Mouse (Mus musculus) spleen, adult 2 months (tissue): Measurements from ENCODE around the gene Stk11ip. TPM values are rescaled to one million over a fixed set of nuclear protein-coding genes. Genes with fewer than 3 reads are reported as not detected.

Source experiments
- DNase-seq, 2 experiments: peaks; one replicate each; pipeline versions ENCODE4 v3.0.0 to v3.0.0-alpha.2; 2012 to 2021; ENCODE audit warnings: low spot score in 2 of 2, low read depth in 1 of 2
- H3K27ac ChIP-seq: fragments of 200-500 bp; 2 replicates; pipeline ENCODE4 v1.5.1; 2012; ENCODE audit warnings: low read length, inconsistent platforms; ENCODE audit not compliant: insufficient read depth
- H3K27me3 ChIP-seq: fragments of 200-500 bp; 2 replicates; pipeline ENCODE4 v1.6.1; 2012; ENCODE audit warnings: mild to moderate bottlenecking, moderate library complexity, low read length, inconsistent platforms; ENCODE audit not compliant: control insufficient read depth, insufficient read depth
- H3K36me3 ChIP-seq: fragments of 200-500 bp; 2 replicates; pipeline ENCODE4 v1.6.1; 2012; ENCODE audit warnings: mild to moderate bottlenecking, low read length, inconsistent platforms; ENCODE audit not compliant: control insufficient read depth, insufficient read depth
- H3K4me1 ChIP-seq: fragments of 200-500 bp; 2 replicates; pipeline ENCODE4 v1.6.1; 2011; ENCODE audit warnings: inconsistent platforms; ENCODE audit not compliant: control insufficient read depth, insufficient read depth, insufficient read length
- H3K4me3 ChIP-seq: fragments of 200-500 bp; 2 replicates; pipeline ENCODE4 v1.5.1; 2011; ENCODE audit warnings: mild to moderate bottlenecking, inconsistent platforms; ENCODE audit not compliant: insufficient read depth, insufficient read length; ENCODE audit errors: extremely low read depth
- CTCF ChIP-seq: fragments of 200-500 bp; IDR thresholded peaks from 2 replicates; pipeline ENCODE4 v1.5.1; 2011; ENCODE audit warnings: mild to moderate bottlenecking, inconsistent platforms; ENCODE audit not compliant: insufficient read depth, insufficient read length, insufficient replicate concordance; ENCODE audit errors: extremely low read depth
- POLR2A ChIP-seq: fragments of 200-500 bp; IDR thresholded peaks from 2 replicates; pipeline ENCODE4 v1.6.1; 2011; ENCODE audit warnings: low read depth, low read length, inconsistent platforms
- WGBS: fragments of 180-500 bp; shearing (Covaris S2); methylation state at CpG from one replicate; pipeline ENCODE4 v1.1.7; 2018; 5-methylcytosine and 5-hydroxymethylcytosine counted together
- polyA plus RNA-seq: library from polyadenylated mRNA; depleted of rRNA; stranded (reverse); fragments of >200 nt; gene quantifications from 2 replicates; pipeline ENCODE4 v1.2.3, GENCODE M21; 2012

The Stk11ip gene
- polyA plus RNA-seq, 1 experiment, result 77.3 TPM

DNA sequence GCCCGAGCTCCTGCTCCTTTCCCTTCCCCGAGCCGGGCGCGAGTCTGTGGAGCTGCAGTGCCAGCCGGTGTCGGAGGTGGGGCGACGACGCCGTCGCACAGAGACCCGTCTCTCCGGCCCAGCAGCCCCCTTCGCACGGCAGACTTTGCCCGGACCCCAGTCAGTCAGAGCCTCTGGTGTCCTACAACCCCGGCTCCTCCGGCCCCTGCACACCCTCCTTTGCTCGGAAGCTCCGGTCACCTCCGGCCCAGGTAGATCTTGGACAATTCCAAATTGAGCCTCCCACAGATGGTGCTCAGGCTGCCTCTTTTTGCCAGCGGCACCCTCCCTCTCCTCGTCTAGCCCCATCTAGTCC, 41.7 kb upstream of the Stk11ip start:
- no peak for DNase-seq
- Histone ChIP-seq H3K4me3 (peak overlapping the region; percentile 79), H3K36me3 (peaks cover 15% of the 10 kb centered on the region), H3K4me1 (peaks cover 19% of the 10 kb centered on the region), H3K27ac (no peak overlapping the region), H3K27me3 (peaks cover 4% of the 10 kb centered on the region; the same call in 1 of the 2 replicates)
- WGBS, result 5% methylated on average over 24 of the region's 24 CpGs
- TF ChIP-seq CTCF (no peak), POLR2A (no peak)

DNA sequence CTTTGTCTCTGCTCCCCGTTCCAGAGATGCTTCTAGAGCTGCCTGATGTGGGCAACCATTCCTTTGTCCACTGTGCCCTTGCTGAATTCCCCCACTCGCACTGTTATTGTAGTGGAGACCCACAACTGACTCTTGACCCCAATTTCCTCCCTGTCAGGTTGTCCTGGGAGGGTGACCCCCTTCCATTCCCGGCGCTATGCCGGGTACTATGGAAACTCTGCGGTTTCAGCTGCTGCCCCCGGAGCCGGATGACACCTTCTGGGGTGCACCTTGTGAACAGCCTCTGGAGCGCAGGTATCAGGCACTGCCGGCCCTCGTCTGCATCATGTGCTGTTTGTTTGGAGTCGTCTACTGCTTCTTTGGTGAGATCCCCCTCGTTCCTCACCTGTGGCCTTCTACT, 41.3 kb upstream of the Stk11ip start:
- no peak for DNase-seq
- Histone ChIP-seq H3K4me3 (no peak overlapping the region), H3K36me3 (peaks cover 11% of the 10 kb centered on the region), H3K27ac (no peak overlapping the region), H3K4me1 (peaks cover 19% of the 10 kb centered on the region), H3K27me3 (peaks cover 7% of the 10 kb centered on the region; the same call in 1 of the 2 replicates)
- WGBS, result 26% methylated on average over 13 of the region's 13 CpGs
- TF ChIP-seq POLR2A (no peak), CTCF (no peak)

DNA sequence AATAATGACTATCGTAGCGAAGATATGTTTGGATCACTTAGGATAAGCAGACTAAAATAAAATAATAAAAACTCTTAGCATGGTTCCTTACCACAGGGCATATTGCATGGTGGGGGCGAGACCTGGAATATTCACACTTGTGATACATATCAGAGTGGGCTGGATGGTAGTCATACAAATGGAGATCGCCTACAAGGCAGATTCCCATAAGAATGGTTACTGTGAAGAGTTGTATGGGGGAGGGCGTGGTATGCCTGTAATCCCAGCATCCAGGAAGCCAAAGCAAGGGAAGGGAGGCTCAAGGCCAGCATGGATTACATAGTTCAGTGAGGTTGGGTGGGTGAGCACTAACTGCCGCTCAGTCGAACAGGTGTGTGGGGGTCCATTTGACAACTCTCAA, 40.6 kb upstream of the Stk11ip start:
- 85% methylated on average over 7 of the region's 7 CpGs for WGBS
- TF ChIP-seq CTCF (no peak), POLR2A (no peak)
- DNase-seq, result no peak
- Histone ChIP-seq H3K27me3 (peaks cover 8% of the 10 kb centered on the region; the same call in 1 of the 2 replicates), H3K4me3 (no peak overlapping the region), H3K36me3 (peaks cover 4% of the 10 kb centered on the region; the same call in 1 of the 2 replicates), H3K27ac (no peak overlapping the region), H3K4me1 (peaks cover 19% of the 10 kb centered on the region)

DNA sequence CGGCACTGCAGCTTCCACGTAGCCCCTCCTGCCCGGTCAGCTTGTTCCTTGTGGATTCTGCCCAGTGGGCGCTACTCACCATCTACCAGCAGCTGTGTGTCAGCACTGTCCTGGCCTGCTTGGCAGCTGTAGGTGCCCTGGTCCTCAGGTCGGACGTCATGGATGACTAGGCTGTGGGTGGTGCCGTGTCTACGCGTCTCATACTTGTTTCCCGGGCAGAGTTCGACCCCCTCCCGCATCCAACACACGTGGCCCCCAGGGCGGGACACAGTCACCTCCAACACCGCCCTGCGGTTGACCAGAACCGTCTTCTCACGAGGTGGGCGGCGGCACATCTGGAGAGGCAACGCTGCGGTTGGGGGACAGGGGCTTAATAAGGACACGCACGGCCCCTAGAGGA, 34.8 kb upstream of the Stk11ip start:
- TF ChIP-seq POLR2A, result no peak
- TF ChIP-seq CTCF, result no peak
- Histone ChIP-seq H3K4me1 (peaks cover 3% of the 10 kb centered on the region; the same call in 1 of the 2 replicates), H3K27me3 (peaks cover 19% of the 10 kb centered on the region; the same call in 1 of the 2 replicates), H3K36me3 (no peaks in the 10 kb centered on the region), H3K27ac (no peak overlapping the region), H3K4me3 (no peak overlapping the region)
- 9% methylated on average over 24 of the region's 24 CpGs for WGBS
- DNase-seq, result no peak

DNA sequence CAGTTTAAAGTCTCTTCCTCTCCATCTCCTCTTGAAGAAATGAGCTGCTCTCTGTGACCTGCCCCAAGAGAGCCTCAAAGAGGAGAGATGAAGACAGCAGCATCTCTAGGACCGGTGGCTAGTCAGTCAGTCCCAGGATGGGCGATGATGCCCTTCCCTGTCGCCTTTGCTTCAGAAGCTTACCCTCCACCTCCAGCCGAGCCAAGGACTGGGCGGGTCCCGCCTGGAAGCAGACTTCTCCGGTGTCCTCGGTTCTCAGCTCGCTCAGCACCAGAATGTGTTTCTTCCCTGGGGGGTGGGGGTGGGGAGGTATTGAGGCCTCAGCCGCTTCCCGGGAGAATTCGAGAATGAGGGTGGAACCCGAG, 34.3 kb upstream of the Stk11ip start:
- H3K27me3 ChIP-seq, result peaks cover 19% of the 10 kb centered on the region; the same call in 1 of the 2 replicates
- no peak for TF ChIP-seq POLR2A
- TF ChIP-seq CTCF, result no peak
- no peak overlapping the region for H3K27ac ChIP-seq
- WGBS, result 4% methylated on average over 13 of the region's 13 CpGs
- DNase-seq, result no peak
- peak overlapping the region; percentile 52; the same call in 1 of the 2 replicates for H3K4me3 ChIP-seq
- H3K4me1 ChIP-seq, result peaks cover 3% of the 10 kb centered on the region; the same call in 1 of the 2 replicates
- no peaks in the 10 kb centered on the region for H3K36me3 ChIP-seq

DNA sequence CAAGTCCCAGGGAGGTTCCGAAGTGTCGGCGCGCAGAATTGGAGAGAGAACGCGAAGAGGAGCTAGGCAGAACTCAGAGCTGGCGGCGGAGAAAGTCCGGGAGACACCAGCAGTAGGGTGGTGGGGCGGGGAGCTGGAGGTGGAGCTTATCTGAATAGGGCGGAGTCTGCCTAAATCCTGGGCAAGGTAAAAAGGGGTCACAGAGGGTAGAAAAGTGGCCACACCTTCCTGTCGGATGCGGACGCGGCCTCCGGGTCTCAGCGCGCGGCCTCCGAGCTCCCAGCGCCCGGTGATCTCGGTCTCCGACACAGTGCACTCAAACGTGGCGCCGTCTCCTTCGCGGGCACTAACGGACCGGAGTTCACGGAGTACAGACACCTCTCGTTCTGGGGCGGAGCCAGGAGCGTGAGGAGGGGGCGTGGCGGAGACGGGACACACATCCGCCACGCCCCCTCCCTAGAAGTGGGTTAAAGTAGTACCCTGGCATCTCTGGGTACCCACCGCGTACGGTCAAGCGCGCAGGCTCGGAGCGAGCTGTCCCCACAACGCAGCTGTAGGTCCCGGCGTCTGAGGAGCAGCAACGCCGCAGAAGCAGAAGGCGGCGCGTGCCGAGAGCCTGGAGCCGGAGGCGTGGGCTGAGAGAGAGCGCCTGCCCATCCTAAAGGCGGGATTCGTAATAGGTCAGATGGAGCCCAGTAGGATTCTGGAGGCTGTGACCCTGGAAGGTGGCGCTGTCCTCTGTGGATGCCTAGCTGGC, 33.7 kb upstream of the Stk11ip start:
- Histone ChIP-seq H3K4me3 (peak overlapping the region; percentile 52), H3K36me3 (no peaks in the 10 kb centered on the region), H3K27me3 (peaks cover 19% of the 10 kb centered on the region; the same call in 1 of the 2 replicates)

More for the DNA sequence above, 33.7 kb upstream of the Stk11ip start:
- no peak for TF ChIP-seq CTCF
- TF ChIP-seq POLR2A, result no peak
- 4% methylated on average over 62 of the region's 62 CpGs for WGBS
- Histone ChIP-seq H3K4me1 (peaks cover 3% of the 10 kb centered on the region; the same call in 1 of the 2 replicates), H3K27ac (no peak overlapping the region)
- DNase-seq, result peak in 1 of 2 experiments; percentile 44
